Mouse (Mus musculus) G1E (cell line): Measurements from ENCODE around the gene Hist1h3b. TPM values are rescaled to one million over a fixed set of nuclear protein-coding genes. Genes with fewer than 3 reads are reported as not detected.
"Not testable (repeated sequence)": the region's sequence is repeated elsewhere in the genome, so short reads cannot be mapped to it uniquely, and the experiment has no call there.

Source experiments
- ATAC-seq: 2 replicates; pipeline ENCODE4 v1.8.0; 2016; ENCODE audit warnings: mild to moderate bottlenecking; ENCODE audit not compliant: insufficient number of reproducible peaks, poor library complexity, low FRiP score, severe bottlenecking; ENCODE audit errors: extremely low read depth
- DNase-seq: peaks from one replicate; pipeline ENCODE4 v3.0.0; 2012; ENCODE audit warnings: low spot score
- H3K27me3 ChIP-seq: 2 replicates; pipeline ENCODE4 v1.6.1; 2012; ENCODE audit warnings: mild to moderate bottlenecking, low read length, inconsistent platforms; ENCODE audit not compliant: insufficient read depth
- H3K36me3 ChIP-seq: replicated peaks from 2 replicates; pipeline ENCODE3; 2012; ENCODE audit warnings: mild to moderate bottlenecking, inconsistent platforms
- H3K4me1 ChIP-seq: 2 replicates; pipeline ENCODE4 v1.6.1; 2012; ENCODE audit warnings: low read depth, low read length, inconsistent platforms, mixed read lengths; ENCODE audit not compliant: insufficient read depth
- H3K4me3 ChIP-seq: 2 replicates; pipeline ENCODE4 v1.5.1; 2012; ENCODE audit warnings: low read depth, mild to moderate bottlenecking, inconsistent platforms, low read length, moderate library complexity, mixed read lengths
- H3K9me3 ChIP-seq: replicated peaks from 2 replicates; pipeline ENCODE4 v1.6.1; 2012; ENCODE audit warnings: inconsistent platforms
- CTCF ChIP-seq: IDR thresholded peaks from 2 replicates; pipeline ENCODE4 v1.5.1; 2012; ENCODE audit warnings: low read depth, low read length, inconsistent platforms, mixed read lengths
- GATA1 ChIP-seq: IDR thresholded peaks from 2 replicates; pipeline ENCODE4 v1.6.1; 2012; ENCODE audit warnings: borderline replicate concordance, low read length, inconsistent platforms, mixed read lengths
- GATA2 ChIP-seq: IDR thresholded peaks from 2 replicates; pipeline ENCODE4 v1.6.1; 2012; ENCODE audit warnings: low read depth, low read length, inconsistent platforms, borderline replicate concordance
- POLR2AphosphoS5 ChIP-seq: IDR thresholded peaks from 2 replicates; pipeline ENCODE4 v1.6.1; 2012; ENCODE audit warnings: low read depth, low read length, inconsistent platforms; ENCODE audit not compliant: insufficient replicate concordance
- TAL1 ChIP-seq: conservative IDR thresholded peaks from 2 replicates; pipeline ENCODE4 v1.6.1; 2012; ENCODE audit warnings: low read depth, low read length, inconsistent platforms, mixed read lengths
- polyA plus RNA-seq: library from polyadenylated mRNA; stranded (reverse); fragments of >175 nt; gene quantifications from 2 replicates; pipeline ENCODE4 v1.2.3, GENCODE M21; 2012
- total RNA-seq, 2 experiments: library from RNA; stranded (forward) in 1 of 2; stranded (reverse) in 1 of 2; fragments of 200-1000 nt in 1 of 2; fragments of >200 nt in 1 of 2; fragmentation: Nextera tagmentation in 1 of 2; gene quantifications; 2 replicates each; pipeline ENCODE4 v1.2.3; 2014 to 2017

The Hist1h3b gene
- total and polyA plus RNA-seq, 3 experiments = 5.7 to 955 (median 745) TPM

DNA sequence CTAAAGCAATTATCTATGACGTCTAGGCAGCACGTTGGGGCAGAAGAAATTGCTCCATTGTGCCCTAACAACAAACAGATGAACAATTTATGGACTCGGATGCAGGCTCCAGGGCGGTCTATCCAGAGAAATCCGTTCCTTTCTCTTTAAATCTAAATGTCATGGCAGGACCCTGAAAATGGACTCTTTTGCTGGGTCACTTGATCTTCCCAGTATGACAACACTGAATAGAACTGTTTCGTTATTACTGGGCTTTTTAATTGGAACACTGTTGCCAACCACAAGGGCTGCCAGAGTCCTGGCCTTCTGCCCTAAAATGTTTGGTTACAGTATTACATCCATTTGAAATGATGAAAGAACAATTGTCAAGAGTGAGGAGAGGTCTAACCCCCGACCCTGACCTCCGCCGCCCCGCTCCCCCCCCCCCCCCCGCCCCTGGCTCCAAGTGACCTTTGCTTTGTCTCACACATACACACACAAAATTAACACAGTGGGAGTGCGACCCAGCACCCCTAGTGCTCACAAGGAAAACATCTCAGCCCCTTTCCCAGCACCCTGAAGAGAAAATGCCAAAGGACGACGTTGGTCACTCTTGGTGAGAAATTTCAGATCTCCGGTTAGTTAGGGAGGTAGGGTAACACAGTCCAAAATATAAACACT is 42.2 kb upstream of the Hist1h3b start:
- Histone ChIP-seq H3K4me3 (peak overlapping the region; percentile 69), H3K36me3 (no peaks in the 10 kb centered on the region), H3K9me3 (no peaks in the 10 kb centered on the region), H3K27me3 (peaks cover 46% of the 10 kb centered on the region), H3K4me1 (peaks cover 20% of the 10 kb centered on the region)
- TF ChIP-seq CTCF (no peak), TAL1 (no peak), POLR2AphosphoS5 (no peak), GATA1 (no peak)
- no peak for DNase-seq
- ATAC-seq = no peak

DNA sequence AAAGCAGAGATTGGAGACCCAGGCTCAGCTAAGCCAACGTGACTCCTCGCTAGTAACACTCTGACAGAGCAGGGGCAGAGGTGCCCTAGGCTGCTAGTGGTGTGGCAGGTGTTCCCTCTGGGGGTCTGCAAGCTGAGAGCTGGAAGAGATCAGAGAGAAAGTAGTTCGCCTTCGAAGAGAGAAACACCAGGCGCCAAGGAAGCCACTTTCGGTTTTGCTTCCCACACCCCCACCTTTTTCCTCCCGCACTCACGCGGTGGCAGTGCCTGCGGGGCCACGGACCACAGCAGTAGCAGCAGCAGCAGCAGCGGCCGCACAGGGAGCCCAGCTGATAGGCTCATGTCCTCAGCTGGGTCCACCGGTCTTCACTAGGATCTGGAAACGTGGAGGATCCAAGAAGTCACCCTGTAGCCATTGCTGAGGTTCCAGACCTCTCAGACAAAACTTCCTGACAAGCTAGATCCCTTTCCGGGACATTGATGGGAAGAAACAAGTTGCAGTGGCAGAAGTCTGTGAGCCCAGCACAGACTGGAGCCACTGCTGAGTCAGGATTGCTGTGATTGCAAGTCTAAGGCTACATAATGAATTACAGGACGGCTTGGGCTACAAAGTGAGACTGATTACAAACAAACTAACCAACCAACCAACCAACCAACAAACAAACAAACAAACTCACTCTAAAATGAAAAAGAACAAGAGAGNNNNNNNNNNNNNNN is 41.5 kb upstream of the Hist1h3b start, which contains the start of gene Hfe:
Gene Hfe (minus strand): TSS at position 481 of the 716 bp plus-strand sequence.
- Histone ChIP-seq H3K9me3 (no peaks in the 10 kb centered on the region), H3K4me3 (peak within 1 kb of the TSS; percentile 69), H3K4me1 (peaks cover 19% of the 10 kb centered on the region), H3K36me3 (no peaks in the 10 kb centered on the region), H3K27me3 (peaks cover 47% of the 10 kb centered on the region)
- ATAC-seq (0 out of 2 replicates have a peak, but pooled peaks have one; percentile 8), DNase-seq (no peak)
- TF ChIP-seq GATA2 = no peak
- no peak for TF ChIP-seq TAL1
- no peak for TF ChIP-seq POLR2AphosphoS5
- no peak for TF ChIP-seq CTCF
- no peak for TF ChIP-seq GATA1

DNA sequence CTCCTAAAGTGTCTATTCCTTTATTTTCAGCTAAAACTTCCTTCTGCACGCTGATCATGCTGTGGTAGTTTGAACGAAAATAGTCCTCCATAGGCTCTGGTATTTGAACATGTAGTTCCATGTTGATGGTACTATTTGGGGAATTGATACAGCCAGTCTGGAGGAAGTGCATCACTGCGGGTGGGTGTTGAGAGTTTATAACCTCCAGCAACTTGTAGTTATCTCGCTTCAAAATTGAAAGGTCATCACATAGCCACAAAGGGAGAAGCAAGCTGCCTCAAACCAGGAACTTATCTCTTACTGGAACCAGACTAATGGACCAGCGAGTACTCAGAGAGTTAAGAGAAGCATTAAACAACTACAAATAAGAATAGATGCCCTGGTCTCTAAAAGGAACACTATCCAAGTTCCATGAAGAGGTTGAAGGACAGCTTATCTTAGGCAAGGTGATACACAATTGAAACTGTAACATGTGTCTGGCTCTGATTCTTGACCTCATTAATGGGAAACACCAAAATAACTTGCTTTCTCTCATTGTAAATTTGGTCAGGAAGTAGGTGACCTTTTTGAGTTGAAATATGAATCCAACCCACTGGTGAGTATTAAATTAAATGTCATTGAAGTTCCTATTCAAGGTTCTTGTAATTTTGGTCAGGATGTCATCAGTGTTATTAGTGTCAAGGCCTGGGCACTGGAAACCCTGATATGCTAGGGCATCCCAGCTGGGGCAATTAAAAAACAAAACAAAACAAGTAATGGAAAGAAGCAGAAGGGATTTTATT is 35.6 kb upstream of the Hist1h3b start:
- H3K4me3 ChIP-seq = no peak overlapping the region
- H3K9me3 ChIP-seq = no peaks in the 10 kb centered on the region
- peaks cover 16% of the 10 kb centered on the region; the same call in 1 of the 2 replicates for H3K27me3 ChIP-seq
- H3K36me3 ChIP-seq = no peaks in the 10 kb centered on the region
- no peak for ATAC-seq
- no peak for DNase-seq
- TF ChIP-seq TAL1 (no peak), POLR2AphosphoS5 (no peak), GATA2 (no peak), CTCF (no peak), GATA1 (no peak)
- H3K4me1 ChIP-seq = no peaks in the 10 kb centered on the region

DNA sequence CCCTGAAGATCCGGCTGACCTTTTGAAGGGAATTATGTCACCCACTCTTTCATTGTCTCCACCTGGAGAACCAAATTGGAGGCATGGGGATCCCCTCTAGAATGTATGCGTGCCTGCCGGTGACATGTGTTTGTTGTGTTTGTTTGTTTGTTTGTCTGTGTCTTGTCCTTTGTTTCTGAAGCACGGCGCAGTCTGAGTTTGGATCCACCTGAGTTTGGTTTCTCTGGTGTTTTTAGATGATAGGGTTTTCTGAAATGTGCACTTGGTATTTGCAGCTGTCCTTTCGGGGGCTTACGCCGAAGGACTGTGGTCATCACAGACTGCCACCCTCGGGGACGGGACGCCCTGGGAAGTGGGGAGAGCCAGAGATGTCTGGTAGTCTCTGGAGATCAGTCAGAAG is 34.9 kb upstream of the Hist1h3b start:
- no peak for ATAC-seq
- Histone ChIP-seq H3K36me3 (no peaks in the 10 kb centered on the region), H3K4me3 (no peak overlapping the region), H3K9me3 (no peaks in the 10 kb centered on the region), H3K4me1 (no peaks in the 10 kb centered on the region), H3K27me3 (peaks cover 16% of the 10 kb centered on the region; the same call in 1 of the 2 replicates)
- no peak for DNase-seq
- TF ChIP-seq GATA1 (no peak), POLR2AphosphoS5 (no peak), CTCF (no peak), GATA2 (no peak), TAL1 (no peak)

DNA sequence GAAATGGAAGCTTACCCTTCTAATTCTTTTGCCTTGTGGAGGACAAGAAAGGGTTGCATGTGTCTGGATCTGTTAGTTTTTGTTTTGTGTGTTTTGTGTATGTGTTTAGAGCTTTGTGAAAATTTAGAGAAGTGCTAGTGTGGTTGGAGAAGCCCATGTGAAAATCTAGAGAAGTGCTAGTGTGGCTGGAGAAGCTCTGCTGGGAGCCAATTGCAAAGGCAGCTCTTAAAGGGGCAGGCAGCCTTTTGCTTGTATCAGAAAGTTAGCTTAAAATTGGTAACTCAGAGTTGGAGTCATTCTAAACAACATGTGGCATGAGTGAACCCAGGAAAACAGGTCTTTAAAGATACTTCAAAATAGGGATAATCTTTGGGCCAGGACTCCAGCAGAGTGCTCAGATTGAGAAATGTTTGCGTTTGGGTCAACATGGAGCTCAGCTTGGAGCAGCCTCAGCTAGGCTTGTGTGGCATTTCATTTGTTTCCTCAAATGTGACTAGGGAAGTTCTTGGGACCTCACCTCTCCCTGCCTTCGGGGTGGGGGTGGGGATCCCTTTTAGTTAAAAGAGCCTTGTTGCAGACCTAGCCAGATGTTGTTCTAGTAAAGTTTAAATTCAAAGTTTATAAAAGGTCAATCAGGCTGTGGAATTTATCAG is 34.3 kb upstream of the Hist1h3b start:
- not testable (repeated sequence) for ATAC-seq, DNase-seq, H3K9me3 ChIP-seq, H3K4me3 ChIP-seq, H3K4me1 ChIP-seq, H3K36me3 ChIP-seq
- peaks cover 21% of the 10 kb centered on the region for H3K27me3 ChIP-seq

DNA sequence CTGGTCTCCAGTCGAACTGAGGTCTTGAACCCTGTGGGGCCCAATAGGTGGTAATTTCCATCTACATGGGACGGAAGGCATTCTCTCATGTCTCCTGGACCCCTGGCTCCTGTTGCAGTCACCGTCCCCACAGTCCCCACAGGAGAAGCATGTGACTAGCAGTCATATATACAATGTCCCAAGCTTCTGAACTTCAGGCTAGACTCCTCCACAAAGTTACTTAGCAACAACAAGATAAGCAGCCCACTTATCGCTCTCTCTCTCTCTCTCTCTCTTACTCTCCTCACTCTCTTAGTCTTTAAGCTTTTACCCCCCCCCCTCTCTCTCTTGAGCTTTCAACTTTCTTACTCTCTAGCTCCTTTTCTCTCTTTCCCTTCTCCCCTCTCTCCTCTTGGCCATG is 27.8 kb upstream of the Hist1h3b start:
- Histone ChIP-seq H3K27me3 (peaks cover 37% of the 10 kb centered on the region), H3K36me3 (no peaks in the 10 kb centered on the region), H3K4me1 (no peaks in the 10 kb centered on the region), H3K9me3 (no peaks in the 10 kb centered on the region), H3K4me3 (no peak overlapping the region)
- no peak for TF ChIP-seq TAL1
- no peak for TF ChIP-seq POLR2AphosphoS5
- TF ChIP-seq GATA2 = no peak
- TF ChIP-seq GATA1 = no peak
- TF ChIP-seq CTCF = no peak
- DNase-seq (no peak), ATAC-seq (no peak)
